ENCODE assay signal across 8 mouse cellular contexts in genomic region chr7:127195544-127196295, GRCm38 (mm10). TPM values are rescaled to one million over a fixed set of nuclear protein-coding genes. Genes with fewer than 3 reads are reported as not detected.
DNase-seq lines count a peak whose midpoint lies in the region; ATAC-seq and TF ChIP-seq lines count a peak whose summit lies in the region.

TSS of gene Cd2bp2 (minus strand) at chr7:127196050.

- H3K4me3 ChIP-seq in gastrocnemius, adult 2 months = peak within 1 kb of the TSS; percentile 98
- peak within 1 kb of the TSS; percentile 62 for H3K4me3 ChIP-seq in hindbrain, postnatal 0 days (ENCODE audit: low read length)
- H3K4me3 ChIP-seq in left cerebral cortex, adult 2 months = peak within 1 kb of the TSS; percentile 74

- WGBS in hindbrain, postnatal 0 days = 1% methylated on average over 51 of the region's 51 CpGs

- H3K27me3 ChIP-seq in hindbrain, postnatal 0 days (ENCODE audit: insufficient read depth, low read length) = no peaks in the 10 kb centered on the region

- no peaks in the 10 kb centered on the region for H3K9me3 ChIP-seq in hindbrain, postnatal 0 days (ENCODE audit: low read length)

- peaks cover 43% of the 10 kb centered on the region for H3K36me3 ChIP-seq in hindbrain, postnatal 0 days (ENCODE audit: insufficient read depth, low read length)

- peak; percentile 7; the same call in 1 of the 2 replicates for TF ChIP-seq CTCF in gastrocnemius, adult 2 months (IDR thresholded peaks at IDR 0.05)
- TF ChIP-seq CTCF in hindbrain, postnatal 0 days (IDR thresholded peaks at IDR 0.05; ENCODE audit: low read depth) = peak; percentile 63
- TF ChIP-seq CTCF in left cerebral cortex, adult 2 months (IDR thresholded peaks at IDR 0.05) = peak; percentile 9; the same call in 1 of the 2 replicates

- DNase-seq in ZHBTc4 (ENCODE audit: low read depth, low spot score) = peak; percentile 99
- DNase-seq in gastrocnemius, adult 2 months = peak; percentile 96
- DNase-seq in hindbrain, postnatal 0 days (ENCODE audit: low spot score) = peak; percentile 99
- DNase-seq in left cerebral cortex, adult 2 months (ENCODE audit: extremely low spot score in 1 of 2, low spot score in 2 of 2) = peak; percentile 93 to 95
- DNase-seq in right cerebral cortex, adult 2 months (ENCODE audit: low spot score in 2 of 2) = peak; percentile 97 to 98
- peak; percentile 96 for DNase-seq in urinary bladder, postnatal 14 days (ENCODE audit: low spot score)

- intact Hi-C loops in gastrocnemius, adult 2 months (cut with DNase I) = loop anchor here (1.0 kb wide), 1 partner anchor 13 kb away; the partner anchor contains the start of genes Mylpf and Tbc1d10b
- intact Hi-C loops in left cerebral cortex, adult 2 months (cut with DNase I) = no loop called here

- H3K4me2 ChIP-seq in hindbrain, postnatal 0 days (ENCODE audit: low read depth, low read length) = peak within 1 kb of the TSS; percentile 68

- H3K4me1 ChIP-seq in hindbrain, postnatal 0 days (ENCODE audit: insufficient read depth, low read length) = peaks cover 17% of the 10 kb centered on the region

- ATAC-seq in common myeloid progenitor, adult 5-6 weeks (replicated peaks; ENCODE audit: low read depth, poor library complexity, severe bottlenecking) = peak; percentile 93
- ATAC-seq in hindbrain, postnatal 0 days = peak; percentile 97
- peak; percentile 92 for ATAC-seq in megakaryocyte, adult 5-6 weeks (ENCODE audit: poor library complexity, severe bottlenecking)

- peak within 1 kb of the TSS; percentile 91 for H3K27ac ChIP-seq in gastrocnemius, adult 2 months
- H3K27ac ChIP-seq in hindbrain, postnatal 0 days = peak within 1 kb of the TSS; percentile 82
- peak within 1 kb of the TSS; percentile 84 for H3K27ac ChIP-seq in left cerebral cortex, adult 2 months

- H3K9ac ChIP-seq in hindbrain, postnatal 0 days (replicated peaks; ENCODE audit: low read length) = peak within 1 kb of the TSS; percentile 74

RNA-seq across cellular contexts. Expression of gene Cd2bp2, which starts in this region (rescaled TPM):
- 54.9 and 73.1 TPM in 2 replicates for total RNA-seq in common myeloid progenitor, adult 5-6 weeks (2017)
- total RNA-seq in gastrocnemius, adult 2 months (2021) = 10 to 100 TPM; 27.2 to 32.4 TPM
- 59.7 and 75.0 TPM in 2 replicates for total RNA-seq in hindbrain, postnatal 0 days (2014; rRNA removed)
- polyA plus RNA-seq in hindbrain, postnatal 0 days (2015; fragmentation: Nextera tagmentation; extraction: Ambion mirVana) = 57.0 and 62.3 TPM in 2 replicates
- total RNA-seq in left cerebral cortex, adult 2 months (2021) = 10 to 100 TPM; 77.7 to 80.8 TPM
- 16.1 and 19.0 TPM in 2 replicates for total RNA-seq in megakaryocyte, adult 5-6 weeks (2015)
- total RNA-seq in megakaryocyte, adult 5-6 weeks (2017) = 51.8 and 57.5 TPM in 2 replicates

Comparison
In these comparisons a context has a peak if more than half of its experiments do, and no peak if none do; other contexts are left out.
1. Peak in every context shown above with its lines: DNase-seq, ATAC-seq, H3K4me3 ChIP-seq and H3K27ac ChIP-seq.
2. CTCF ChIP-seq: peak in every context shown above with its lines; median percentile 63 in hindbrain, postnatal 0 days; 9 in left cerebral cortex, adult 2 months; 7 in gastrocnemius, adult 2 months.